ENCODE assay signal across 17 mouse cellular contexts in the genomic region with DNA sequence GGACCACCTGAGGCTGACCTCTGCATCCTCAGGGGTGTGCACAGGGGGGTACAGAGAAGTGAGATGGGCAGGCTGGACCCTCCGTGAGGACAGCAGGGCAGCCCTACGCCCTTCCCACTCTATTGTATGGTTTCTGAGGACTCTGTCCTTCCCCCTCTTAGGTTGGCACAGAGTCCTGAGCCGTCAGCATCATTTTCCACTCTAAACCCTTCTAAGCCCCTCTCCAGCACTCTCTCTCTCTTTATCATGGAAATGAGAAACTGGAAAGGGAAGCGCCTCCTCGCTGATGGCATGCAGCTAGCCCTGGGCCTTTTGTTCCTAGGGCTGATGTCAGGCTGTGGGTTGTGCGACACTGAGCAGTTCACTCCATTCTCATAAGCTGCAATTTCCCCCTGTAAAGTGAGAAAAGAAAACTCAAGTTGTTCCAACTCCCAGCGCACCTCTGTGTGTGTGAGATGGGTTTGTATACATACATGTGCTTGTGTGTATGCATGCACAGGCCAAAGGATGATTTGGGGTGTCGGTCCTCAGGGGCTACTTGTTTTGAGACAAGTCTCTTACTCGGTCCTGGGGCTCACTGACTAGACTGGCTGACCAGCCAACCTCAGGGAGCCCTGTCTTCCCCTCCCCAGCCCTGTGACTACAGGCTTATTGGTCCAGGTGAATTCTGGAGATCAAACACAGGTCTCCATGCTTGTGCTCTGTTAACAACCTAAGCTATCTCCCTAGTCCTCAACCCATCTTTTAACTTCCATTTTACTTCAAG. TPM values are rescaled to one million over a fixed set of nuclear protein-coding genes. Genes with fewer than 3 reads are reported as not detected.
DNase-seq lines count a peak whose midpoint lies in the region; ATAC-seq and TF ChIP-seq lines count a peak whose summit lies in the region.
"Had no signal": no experiment of that assay in that cellular context is flagged by ENCODE, and none has a peak within 500 bp of the region (broad histone marks: within the 10 kb centered on the region; RNA-seq: fewer than 3 reads in every experiment).

No protein-coding gene starts in this region.

- no peak overlapping the region for H3K4me3 ChIP-seq in embryonic facial prominence, embryonic 14.5 days (ENCODE audit: low read depth, low read length)
- H3K4me3 ChIP-seq in forebrain, postnatal 0 days (ENCODE audit: low read depth, low read length), result no peak overlapping the region
- no peak overlapping the region for H3K4me3 ChIP-seq in midbrain, embryonic 11.5 days (ENCODE audit: low read depth, low read length)
- H3K4me3 ChIP-seq in neural tube, embryonic 13.5 days, result no peak overlapping the region
- H3K4me3 ChIP-seq: gastrocnemius, adult 2 months; limb, embryonic 15.5 days; megakaryocyte, embryonic 14.5 days had no signal

- 45% methylated on average over 7 of the region's 9 CpGs for WGBS in embryonic facial prominence, embryonic 14.5 days
- WGBS in forebrain, postnatal 0 days, result 16% methylated on average over 9 of the region's 9 CpGs
- 15% methylated on average over 9 of the region's 9 CpGs for WGBS in midbrain, embryonic 11.5 days
- WGBS in neural tube, embryonic 13.5 days, result 32% methylated on average over 9 of the region's 9 CpGs

- H3K9ac ChIP-seq in embryonic facial prominence, embryonic 14.5 days (ENCODE audit: low read depth, low read length), result no peak overlapping the region
- no peak overlapping the region for H3K9ac ChIP-seq in forebrain, postnatal 0 days
- peak overlapping the region; percentile 53 for H3K9ac ChIP-seq in midbrain, embryonic 11.5 days (ENCODE audit: low read length)
- H3K9ac ChIP-seq in neural tube, embryonic 13.5 days, result no peak overlapping the region
- H3K9ac ChIP-seq: limb, embryonic 15.5 days had no signal

- no peak overlapping the region for H3K27ac ChIP-seq in embryonic facial prominence, embryonic 14.5 days (replicated peaks; ENCODE audit: low read depth, low read length)
- H3K27ac ChIP-seq in forebrain, postnatal 0 days (ENCODE audit: low read depth, low read length), result no peak overlapping the region; the same call in 1 of the 2 replicates
- peak overlapping the region; percentile 80 for H3K27ac ChIP-seq in midbrain, embryonic 11.5 days (ENCODE audit: low read depth, low read length)
- H3K27ac ChIP-seq in neural tube, embryonic 13.5 days (replicated peaks), result no peak overlapping the region
- H3K27ac ChIP-seq: gastrocnemius, adult 2 months; limb, embryonic 15.5 days had no signal

- ATAC-seq in embryonic facial prominence, embryonic 14.5 days (ENCODE audit: low read depth), result 0 out of 2 replicates have a peak, but pooled peaks have one; percentile 27
- peak; percentile 75 for ATAC-seq in forebrain, postnatal 0 days
- peak; percentile 93 for ATAC-seq in midbrain, embryonic 11.5 days (ENCODE audit: low FRiP score)
- peak; percentile 57 for ATAC-seq in neural tube, embryonic 13.5 days (ENCODE audit: low read depth)
- ATAC-seq: activated CD4-positive, CD25-positive, alpha-beta regulatory T cell, adult 4 months; CD4-positive, CD25-positive, alpha-beta regulatory T cell, adult 4 months had no signal

- intact Hi-C loops in heart, postnatal 25 days (cut with DNase I), result no loop called here

- H3K27me3 ChIP-seq in embryonic facial prominence, embryonic 14.5 days (replicated peaks; ENCODE audit: control insufficient read depth, insufficient read depth, low read length), result no peaks in the 10 kb centered on the region
- no peaks in the 10 kb centered on the region for H3K27me3 ChIP-seq in forebrain, postnatal 0 days (ENCODE audit: insufficient read depth, low read length)
- no peaks in the 10 kb centered on the region; the same call in 1 of the 2 replicates for H3K27me3 ChIP-seq in midbrain, embryonic 11.5 days (ENCODE audit: control insufficient read depth, insufficient read depth, low read length)
- H3K27me3 ChIP-seq in neural tube, embryonic 13.5 days, result peaks cover 4% of the 10 kb centered on the region
- H3K27me3 ChIP-seq: limb, embryonic 15.5 days had no signal

- DNase-seq in embryonic facial prominence, embryonic 14.5 days (ENCODE audit: low spot score), result no peak
- DNase-seq in forebrain, postnatal 0 days, result peak; percentile 29
- DNase-seq in midbrain, embryonic 11.5 days (ENCODE audit: low spot score, missing footprints), result peak; percentile 93
- DNase-seq in lung, adult 18-20 months, result no peak
- no peak for DNase-seq in heart, postnatal 25 days (ENCODE audit: low spot score)
- no peak for DNase-seq in kidney, postnatal 25 days
- DNase-seq: adrenal gland, postnatal 36 days; cerebellum, postnatal 36 days; gastrocnemius, adult 2 months; heart, postnatal 36 days; kidney, adult 9 months; thymus, adult 18-20 months had no signal

- no peak for TF ChIP-seq CTCF in forebrain, postnatal 0 days (IDR thresholded peaks at IDR 0.05; ENCODE audit: low read depth)

- H3K9me3 ChIP-seq in embryonic facial prominence, embryonic 14.5 days (ENCODE audit: control insufficient read depth, low read length), result no peaks in the 10 kb centered on the region
- H3K9me3 ChIP-seq in forebrain, postnatal 0 days (ENCODE audit: low read length), result no peaks in the 10 kb centered on the region
- H3K9me3 ChIP-seq in midbrain, embryonic 11.5 days (ENCODE audit: control insufficient read depth, low read length), result no peaks in the 10 kb centered on the region
- H3K9me3 ChIP-seq in neural tube, embryonic 13.5 days, result no peaks in the 10 kb centered on the region
- H3K9me3 ChIP-seq: limb, embryonic 15.5 days had no signal

- H3K4me1 ChIP-seq in embryonic facial prominence, embryonic 14.5 days (ENCODE audit: control insufficient read depth, insufficient read depth, low read length), result peaks cover 6% of the 10 kb centered on the region; the same call in 1 of the 2 replicates
- H3K4me1 ChIP-seq in forebrain, postnatal 0 days (ENCODE audit: insufficient read depth), result no peaks in the 10 kb centered on the region
- H3K4me1 ChIP-seq in midbrain, embryonic 11.5 days (ENCODE audit: control insufficient read depth, insufficient read depth, low read length), result peaks cover 23% of the 10 kb centered on the region
- H3K4me1 ChIP-seq in neural tube, embryonic 13.5 days (replicated peaks), result peaks cover 31% of the 10 kb centered on the region

- H3K36me3 ChIP-seq in embryonic facial prominence, embryonic 14.5 days (ENCODE audit: control insufficient read depth, insufficient read depth, low read length), result no peaks in the 10 kb centered on the region
- H3K36me3 ChIP-seq in forebrain, postnatal 0 days (ENCODE audit: insufficient read depth), result no peaks in the 10 kb centered on the region
- no peaks in the 10 kb centered on the region for H3K36me3 ChIP-seq in midbrain, embryonic 11.5 days (ENCODE audit: control insufficient read depth, insufficient read depth, low read length)
- no peaks in the 10 kb centered on the region for H3K36me3 ChIP-seq in neural tube, embryonic 13.5 days
- H3K36me3 ChIP-seq: limb, embryonic 15.5 days had no signal

- H3K4me2 ChIP-seq in embryonic facial prominence, embryonic 14.5 days (ENCODE audit: low read depth, low read length), result no peak overlapping the region
- H3K4me2 ChIP-seq in forebrain, postnatal 0 days (ENCODE audit: low read depth), result no peak overlapping the region
- H3K4me2 ChIP-seq in midbrain, embryonic 11.5 days, result peak overlapping the region; percentile 25; the same call in 1 of the 2 replicates
- no peak overlapping the region for H3K4me2 ChIP-seq in neural tube, embryonic 13.5 days
- H3K4me2 ChIP-seq: limb, embryonic 15.5 days had no signal

RNA-seq across cellular contexts. Expression of gene Mfap3, which starts 34.7 kb away (rescaled TPM):
- polyA plus RNA-seq in embryonic facial prominence, embryonic 14.5 days (2014; fragmentation: Nextera tagmentation; extraction: Ambion mirVana), result 41.0 and 44.4 TPM in 2 replicates
- total RNA-seq in forebrain, postnatal 0 days (2014; rRNA removed), result 40.7 and 49.9 TPM in 2 replicates
- polyA plus RNA-seq in forebrain, postnatal 0 days (2015; fragmentation: Nextera tagmentation; extraction: Ambion mirVana), result 33.2 and 52.9 TPM in 2 replicates
- 61.9 and 66.0 TPM in 2 replicates for polyA plus RNA-seq in midbrain, embryonic 11.5 days (2014; fragmentation: Nextera tagmentation; extraction: Ambion mirVana)
- 52.1 and 63.8 TPM in 2 replicates for polyA plus RNA-seq in neural tube, embryonic 13.5 days (2015; fragmentation: Nextera tagmentation; extraction: Ambion mirVana)
- 10 to 100 TPM; 13.3 to 13.7 TPM for total RNA-seq in heart, postnatal 25 days (2021)

RNA-seq across cellular contexts. Expression of gene Fam114a2, which starts 34.8 kb away (rescaled TPM):
- 47.7 and 49.5 TPM in 2 replicates for polyA plus RNA-seq in embryonic facial prominence, embryonic 14.5 days (2014; fragmentation: Nextera tagmentation; extraction: Ambion mirVana)
- 43.6 and 43.7 TPM in 2 replicates for total RNA-seq in forebrain, postnatal 0 days (2014; rRNA removed)
- polyA plus RNA-seq in forebrain, postnatal 0 days (2015; fragmentation: Nextera tagmentation; extraction: Ambion mirVana), result 51.0 and 61.0 TPM in 2 replicates
- polyA plus RNA-seq in midbrain, embryonic 11.5 days (2014; fragmentation: Nextera tagmentation; extraction: Ambion mirVana), result 52.5 and 56.4 TPM in 2 replicates
- 91.6 and 100 TPM in 2 replicates for polyA plus RNA-seq in neural tube, embryonic 13.5 days (2015; fragmentation: Nextera tagmentation; extraction: Ambion mirVana)
- total RNA-seq in heart, postnatal 25 days (2021), result 10 to 100 TPM; 39.1 to 41.9 TPM

Comparison
In these comparisons a context has a peak if more than half of its experiments do, and no peak if none do; other contexts are left out.
1. ATAC-seq: peak in every context shown above with its lines; median percentile 93 in midbrain, embryonic 11.5 days; 75 in forebrain, postnatal 0 days; 57 in neural tube, embryonic 13.5 days; 27 in embryonic facial prominence, embryonic 14.5 days.
2. DNase-seq: peak in forebrain, postnatal 0 days (single experiment) and midbrain, embryonic 11.5 days (single experiment); none in embryonic facial prominence, embryonic 14.5 days (single experiment), lung, adult 18-20 months (0 of 2), heart, postnatal 25 days (single experiment) and kidney, postnatal 25 days (0 of 2).